Mouse (Mus musculus) C2C12 (cell line): ENCODE data around the gene Slc9a3. TPM values are rescaled to one million over a fixed set of nuclear protein-coding genes. Genes with fewer than 3 reads are reported as not detected.

Source experiments
- H3K27me3 ChIP-seq: one replicate; pipeline ENCODE4 v1.6.1; 2011; ENCODE audit not compliant: control insufficient read depth, insufficient read depth, insufficient read length
- H3K36me3 ChIP-seq: one replicate; pipeline ENCODE4 v1.6.1; 2011; ENCODE audit not compliant: control insufficient read depth, insufficient read depth
- H3K4me3 ChIP-seq: one replicate; pipeline ENCODE4 v1.5.1; 2011; ENCODE audit warnings: mild to moderate bottlenecking, control low read depth; ENCODE audit not compliant: poor library complexity, insufficient read depth, severe bottlenecking
- H3K79me2 ChIP-seq: one replicate; pipeline ENCODE4 v1.6.1; 2011; ENCODE audit not compliant: control insufficient read depth, insufficient read depth
- H3K79me3 ChIP-seq: one replicate; pipeline ENCODE4 v1.6.1; 2011; ENCODE audit warnings: low read depth, control low read depth
- H3ac ChIP-seq: one replicate; pipeline ENCODE3; 2011; ENCODE audit warnings: low read depth; ENCODE audit not compliant: control insufficient read depth, insufficient read length
- CEBPB ChIP-seq: IDR thresholded peaks from one replicate; pipeline ENCODE4 v1.6.1; 2011; ENCODE audit warnings: low read depth, mild to moderate bottlenecking, control low read depth, moderate library complexity
- CTCF ChIP-seq: IDR thresholded peaks from one replicate; pipeline ENCODE4 v1.5.1; 2011; ENCODE audit not compliant: control insufficient read depth, insufficient read depth, insufficient read length
- FOSL1 ChIP-seq: IDR thresholded peaks from one replicate; pipeline ENCODE4 v1.8.0; 2011; ENCODE audit warnings: mild to moderate bottlenecking, low read length; ENCODE audit not compliant: poor library complexity, insufficient read depth, severe bottlenecking
- MAX ChIP-seq: IDR thresholded peaks from one replicate; pipeline ENCODE4 v1.6.1; 2011; ENCODE audit warnings: mild to moderate bottlenecking, control low read depth
- MYOD1 ChIP-seq: IDR thresholded peaks from one replicate; pipeline ENCODE4 v1.6.1; 2011; ENCODE audit warnings: low read depth; ENCODE audit not compliant: control insufficient read depth, insufficient read length
- MYOG ChIP-seq: IDR thresholded peaks from one replicate; pipeline ENCODE4 v1.6.1; 2011; ENCODE audit not compliant: control insufficient read depth, insufficient read length; ENCODE audit errors: extremely low read depth
- USF1 ChIP-seq: IDR thresholded peaks from one replicate; pipeline ENCODE4 v1.6.1; 2011; ENCODE audit warnings: low read depth, mild to moderate bottlenecking, control low read depth, moderate library complexity
- polyA plus RNA-seq: library from polyadenylated mRNA; unstranded; fragments of >200 nt; fragmentation: generic; extraction: Trizol; gene quantifications from one replicate; pipeline ENCODE4 v1.2.1, GENCODE M21; 2012; ENCODE audit warnings: missing spikeins

Slc9a3 gene
- polyA plus RNA-seq, 1 experiment, result 0.01 TPM

- TF ChIP-seq MYOD1 (no peak), MYOG (no peak), USF1 (no peak), CEBPB (no peak), MAX (no peak), CTCF (no peak), FOSL1 (no peak)
- no peaks in the 10 kb centered on the region for H3K27me3 ChIP-seq
- no peak overlapping the region for H3K4me3 ChIP-seq
- H3K79me2 ChIP-seq, result no peaks in the 10 kb centered on the region
- no peaks in the 10 kb centered on the region for H3K79me3 ChIP-seq
- no peak overlapping the region for H3ac ChIP-seq
- H3K36me3 ChIP-seq, result peaks cover 10% of the 10 kb centered on the region
These were observed 45.8 kb downstream of the Slc9a3 start for GRCm38 (mm10) chr13:74167057-74167413.

- Histone ChIP-seq H3K79me3 (no peaks in the 10 kb centered on the region), H3K27me3 (no peaks in the 10 kb centered on the region), H3K36me3 (peaks cover 12% of the 10 kb centered on the region), H3K79me2 (no peaks in the 10 kb centered on the region), H3ac (no peak overlapping the region), H3K4me3 (no peak overlapping the region)
- TF ChIP-seq CEBPB (no peak), CTCF (no peak), USF1 (no peak), FOSL1 (no peak), MYOG (no peak), MAX (no peak), MYOD1 (no peak)
These were observed 46.2 kb downstream of the Slc9a3 start for GRCm38 (mm10) chr13:74167492-74167891.

- Histone ChIP-seq H3K79me3 (no peaks in the 10 kb centered on the region), H3K36me3 (peaks cover 26% of the 10 kb centered on the region), H3K79me2 (no peaks in the 10 kb centered on the region), H3K27me3 (no peaks in the 10 kb centered on the region), H3K4me3 (no peak overlapping the region), H3ac (no peak overlapping the region)
- no peak for TF ChIP-seq MYOG
- TF ChIP-seq CTCF, result no peak
- no peak for TF ChIP-seq CEBPB
- no peak for TF ChIP-seq USF1
- TF ChIP-seq FOSL1, result no peak
- TF ChIP-seq MAX, result no peak
- TF ChIP-seq MYOD1, result no peak
These were observed 48.3 kb downstream of the Slc9a3 start for GRCm38 (mm10) chr13:74169446-74170164.

GRCm38 (mm10) chr13:74172036-74172435 lies 50.8 kb downstream of the Slc9a3 start:
- Histone ChIP-seq H3K4me3 (no peak overlapping the region), H3K79me2 (no peaks in the 10 kb centered on the region), H3K27me3 (no peaks in the 10 kb centered on the region), H3ac (no peak overlapping the region), H3K79me3 (no peaks in the 10 kb centered on the region), H3K36me3 (peaks cover 30% of the 10 kb centered on the region)
- TF ChIP-seq MYOG (no peak), MAX (no peak), MYOD1 (no peak), CTCF (no peak), FOSL1 (no peak), USF1 (no peak), CEBPB (no peak)

GRCm38 (mm10) chr13:74183011-74183695 lies 61.9 kb downstream of the Slc9a3 start:
- TF ChIP-seq MYOD1 (no peak), USF1 (no peak), MYOG (no peak), CTCF (no peak), MAX (no peak), CEBPB (no peak), FOSL1 (no peak)
- H3K79me3 ChIP-seq, result no peaks in the 10 kb centered on the region
- H3K4me3 ChIP-seq, result no peak overlapping the region
- no peaks in the 10 kb centered on the region for H3K79me2 ChIP-seq
- peaks cover 22% of the 10 kb centered on the region for H3K36me3 ChIP-seq
- no peaks in the 10 kb centered on the region for H3K27me3 ChIP-seq
- H3ac ChIP-seq, result no peak overlapping the region
